Comparison of ENCODE assay signal across 24 mouse cellular contexts in genomic region chr3:147963698-147964476, GRCm38 (mm10).
DNase-seq lines count a peak whose midpoint lies in the region; ATAC-seq and TF ChIP-seq lines count a peak whose summit lies in the region.
"Had no signal": no experiment of that assay in that cellular context is flagged by ENCODE, and none has a peak within 500 bp of the region (broad histone marks: within the 10 kb centered on the region; RNA-seq: fewer than 3 reads in every experiment).

No protein-coding gene starts in this region.

- peaks cover 16% of the 10 kb centered on the region; the same call in 1 of the 2 replicates for H3K4me1 ChIP-seq in limb, embryonic 15.5 days
- peaks cover 52% of the 10 kb centered on the region for H3K4me1 ChIP-seq in limb, embryonic 10.5 days
- peaks cover 4 to 11% of the 10 kb centered on the region in 2 experiments; a peak in 3 of 4 replicates for H3K4me1 ChIP-seq in ES-E14 (ENCODE audit: control insufficient read depth in 2 of 2, insufficient read depth in 2 of 2, low read length in 2 of 2, poor library complexity in 1 of 2)
- peaks cover 14% of the 10 kb centered on the region; the same call in 1 of the 2 replicates for H3K4me1 ChIP-seq in forebrain, embryonic 11.5 days (replicated peaks; ENCODE audit: control insufficient read depth, insufficient read depth, low read length)
- no peaks in the 10 kb centered on the region for H3K4me1 ChIP-seq in intestine, embryonic 15.5 days (replicated peaks)

- H3K36me3 ChIP-seq in limb, embryonic 15.5 days = no peaks in the 10 kb centered on the region
- no peaks in the 10 kb centered on the region for H3K36me3 ChIP-seq in limb, embryonic 10.5 days
- H3K36me3 ChIP-seq in ES-E14 (ENCODE audit: control insufficient read depth, insufficient read depth, low read length, poor library complexity, severe bottlenecking) = no peaks in the 10 kb centered on the region
- H3K36me3 ChIP-seq in forebrain, embryonic 11.5 days (ENCODE audit: control insufficient read depth, insufficient read depth, low read length) = no peaks in the 10 kb centered on the region
- no peaks in the 10 kb centered on the region for H3K36me3 ChIP-seq in intestine, embryonic 15.5 days
- H3K36me3 ChIP-seq: embryonic facial prominence, embryonic 10.5 days; heart, embryonic 13.5 days; limb, embryonic 12.5 days; neural tube, embryonic 13.5 days had no signal

- WGBS in limb, embryonic 15.5 days = 36% methylated on average over 13 of the region's 13 CpGs
- 26% methylated on average over 13 of the region's 13 CpGs for WGBS in limb, embryonic 10.5 days
- WGBS in forebrain, embryonic 11.5 days = 23% methylated on average over 13 of the region's 13 CpGs
- 36% methylated on average over 13 of the region's 13 CpGs for WGBS in intestine, embryonic 15.5 days

- no peak overlapping the region for H3K4me3 ChIP-seq in limb, embryonic 15.5 days
- H3K4me3 ChIP-seq in limb, embryonic 10.5 days = no peak overlapping the region
- peak overlapping the region in 1 of 2 experiments; percentile 14; a peak in 1 of 4 replicates for H3K4me3 ChIP-seq in ES-E14 (ENCODE audit: insufficient read depth in 1 of 2, low read depth in 1 of 2, low read length in 2 of 2, poor library complexity in 1 of 2, severe bottlenecking in 1 of 2)
- no peak overlapping the region for H3K4me3 ChIP-seq in forebrain, embryonic 11.5 days (ENCODE audit: low read depth, low read length)
- no peak overlapping the region for H3K4me3 ChIP-seq in intestine, embryonic 15.5 days (replicated peaks)
- H3K4me3 ChIP-seq: embryonic facial prominence, embryonic 10.5 days; heart, embryonic 13.5 days; limb, embryonic 12.5 days; neural tube, embryonic 13.5 days had no signal

- H3K9me3 ChIP-seq in limb, embryonic 15.5 days = no peaks in the 10 kb centered on the region
- no peaks in the 10 kb centered on the region for H3K9me3 ChIP-seq in limb, embryonic 10.5 days (replicated peaks)
- no peaks in the 10 kb centered on the region for H3K9me3 ChIP-seq in ES-E14 (ENCODE audit: control insufficient read depth, insufficient read depth, low read depth, low read length)
- H3K9me3 ChIP-seq in forebrain, embryonic 11.5 days (ENCODE audit: control insufficient read depth, low read length) = no peaks in the 10 kb centered on the region
- no peaks in the 10 kb centered on the region for H3K9me3 ChIP-seq in intestine, embryonic 15.5 days
- H3K9me3 ChIP-seq: embryonic facial prominence, embryonic 10.5 days; heart, embryonic 13.5 days; limb, embryonic 12.5 days; neural tube, embryonic 13.5 days had no signal

- H3K27me3 ChIP-seq in limb, embryonic 15.5 days = no peaks in the 10 kb centered on the region
- H3K27me3 ChIP-seq in limb, embryonic 10.5 days (ENCODE audit: low read depth, poor library complexity, severe bottlenecking) = no peaks in the 10 kb centered on the region
- no peaks in the 10 kb centered on the region; the same call in 1 of the 2 replicates for H3K27me3 ChIP-seq in forebrain, embryonic 11.5 days (ENCODE audit: control insufficient read depth, insufficient read depth, low read length)
- H3K27me3 ChIP-seq in intestine, embryonic 15.5 days (replicated peaks) = no peaks in the 10 kb centered on the region
- H3K27me3 ChIP-seq: CH12.LX; heart, embryonic 13.5 days; neural tube, embryonic 13.5 days had no signal

- ATAC-seq in limb, embryonic 15.5 days (ENCODE audit: insufficient number of reproducible peaks, low FRiP score, low TSS enrichment, low read depth) = no peak
- peak; percentile 80 for ATAC-seq in forebrain, embryonic 11.5 days (replicated peaks; ENCODE audit: low FRiP score)
- ATAC-seq in intestine, embryonic 15.5 days = peak; percentile 47; the same call in 1 of the 2 replicates

- H3K4me2 ChIP-seq in limb, embryonic 15.5 days = no peak overlapping the region
- H3K4me2 ChIP-seq in forebrain, embryonic 11.5 days (ENCODE audit: low read depth, low read length, severe bottlenecking) = peak overlapping the region; percentile 21; the same call in 1 of the 2 replicates
- no peak overlapping the region for H3K4me2 ChIP-seq in intestine, embryonic 15.5 days (replicated peaks)
- H3K4me2 ChIP-seq: heart, embryonic 13.5 days; limb, embryonic 12.5 days; neural tube, embryonic 13.5 days had no signal

- no peak overlapping the region for H3K9ac ChIP-seq in limb, embryonic 15.5 days
- H3K9ac ChIP-seq in ES-E14 (ENCODE audit: insufficient read depth, low read depth, low read length, poor library complexity, severe bottlenecking) = no peak overlapping the region
- H3K9ac ChIP-seq in forebrain, embryonic 11.5 days (ENCODE audit: low read length) = no peak overlapping the region
- H3K9ac ChIP-seq in intestine, embryonic 15.5 days = no peak overlapping the region
- H3K9ac ChIP-seq: heart, embryonic 13.5 days; limb, embryonic 12.5 days; liver, embryonic 14.5 days; neural tube, embryonic 13.5 days had no signal

- DNase-seq in limb, embryonic 10.5 days (ENCODE audit: low spot score) = no peak
- peak; percentile 50 for DNase-seq in ES-E14 (ENCODE audit: low read depth, low spot score)
- no peak for DNase-seq in forebrain, embryonic 11.5 days (ENCODE audit: low spot score)
- no peak for DNase-seq in ovary, postnatal 36 days (ENCODE audit: low spot score)
- no peak for DNase-seq in spleen, postnatal 36 days (ENCODE audit: low spot score in 2 of 2)
- DNase-seq in kidney, postnatal 4 days = no peak
- DNase-seq: adrenal gland, postnatal 25 days; cerebellum, adult 18-20 months; cerebellum, postnatal 36 days; gastrocnemius, postnatal 10 days; heart, adult 18-20 months; heart, postnatal 36 days; kidney, postnatal 36 days; lung, postnatal 10 days; spleen, adult 18-20 months; thymus, postnatal 36 days had no signal

- in situ Hi-C loops in ES-E14 (cut with MboI; ENCODE audit: low sequenced_read_pairs in 2 of 2, unreplicated experiment in 2 of 2) = no loop called here

- 0 out of 2 replicates have a peak overlapping the region, but pooled peaks have one; percentile 6 for H3K27ac ChIP-seq in limb, embryonic 15.5 days
- no peak overlapping the region for H3K27ac ChIP-seq in limb, embryonic 10.5 days
- H3K27ac ChIP-seq in ES-E14 (ENCODE audit: insufficient read depth, low read depth, low read length, poor library complexity, severe bottlenecking) = no peak overlapping the region
- H3K27ac ChIP-seq in forebrain, embryonic 11.5 days (ENCODE audit: low read depth, low read length) = peak overlapping the region; percentile 50; the same call in 1 of the 2 replicates
- no peak overlapping the region for H3K27ac ChIP-seq in intestine, embryonic 15.5 days
- H3K27ac ChIP-seq: embryonic facial prominence, embryonic 10.5 days; heart, embryonic 13.5 days; limb, embryonic 12.5 days; liver, embryonic 14.5 days; neural tube, embryonic 13.5 days had no signal

TF ChIP-seq in ES-E14, 5 proteins besides CTCF, POLR2A, EP300 and RAD21:
- TF ChIP-seq CHD2 (IDR thresholded peaks at IDR 0.05; ENCODE audit: low read depth, low read length) = no peak
- no peak for TF ChIP-seq ZNF384 (IDR thresholded peaks at IDR 0.05; ENCODE audit: low read depth, low read length)
- TF ChIP-seq HCFC1 (IDR thresholded peaks at IDR 0.05; ENCODE audit: borderline replicate concordance, insufficient read depth, low read length) = no peak
- no peak for TF ChIP-seq MAFK (IDR thresholded peaks at IDR 0.05; ENCODE audit: insufficient read depth, low read depth, low read length)
- no peak for TF ChIP-seq ZC3H11A (IDR thresholded peaks at IDR 0.05; ENCODE audit: borderline replicate concordance, low read depth, low read length)

Comparison
In these comparisons a context has a peak if more than half of its experiments do, and no peak if none do; other contexts are left out.
1. H3K27ac ChIP-seq: peak in limb, embryonic 15.5 days (single experiment) and forebrain, embryonic 11.5 days (single experiment); none in limb, embryonic 10.5 days (single experiment), ES-E14 (single experiment) and intestine, embryonic 15.5 days (single experiment).